Mouse (Mus musculus): ENCODE measurements at regions not wholly inside any gene's neighbourhood (a gene's known extent, or its start where the extent isn't known, plus 50 kb on each side); places are given as distances from the start of the nearest gene placed in this dataset.
"Not testable (repeated sequence)": the region's sequence is repeated elsewhere in the genome, so short reads cannot be mapped to it uniquely, and the experiment has no call there.

DNA sequence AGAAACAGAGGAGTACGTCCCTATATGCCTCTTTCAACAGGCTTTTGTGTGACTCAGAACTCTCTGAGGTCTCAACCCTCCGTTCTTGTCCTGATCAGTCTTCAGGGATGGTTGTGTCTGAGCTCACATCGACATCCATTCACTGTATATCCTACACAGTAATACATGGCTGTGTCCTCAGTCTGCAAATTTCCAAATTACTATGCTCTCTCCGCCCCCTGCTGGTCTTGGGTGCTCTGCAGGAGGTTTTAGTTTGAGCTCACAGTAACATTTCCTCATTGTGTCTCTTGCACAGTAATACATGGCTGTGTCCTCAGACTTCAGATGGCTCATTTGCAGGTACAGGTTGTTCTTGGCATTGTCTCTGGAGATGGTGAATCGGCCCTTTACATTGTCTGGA is 53.5 kb downstream of the Adam6a start:
- DNase-seq (ENCODE audit: low read depth), result peak; percentile 32

DNA sequence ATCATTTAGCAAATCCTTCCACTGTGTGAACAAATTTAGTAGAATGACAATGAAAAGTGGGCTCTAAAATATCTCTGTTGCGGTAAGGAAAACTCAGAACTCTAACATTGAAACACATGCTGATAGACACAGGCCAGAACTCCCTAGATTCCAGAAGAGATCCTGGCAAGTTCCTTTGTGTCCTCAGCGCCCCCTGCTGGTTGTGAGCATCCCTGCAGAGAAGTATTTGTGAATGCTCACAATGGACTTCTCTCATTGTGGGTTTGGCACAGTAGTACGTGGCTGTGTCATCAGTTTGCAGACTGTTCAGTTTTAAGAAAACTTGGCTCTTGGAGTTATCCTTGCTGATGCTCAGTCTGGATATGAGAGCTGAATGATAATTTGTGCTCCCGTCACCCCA is 67.2 kb downstream of the Adam6a start:
- peak; percentile 65 for DNase-seq (ENCODE audit: low read depth)

DNA sequence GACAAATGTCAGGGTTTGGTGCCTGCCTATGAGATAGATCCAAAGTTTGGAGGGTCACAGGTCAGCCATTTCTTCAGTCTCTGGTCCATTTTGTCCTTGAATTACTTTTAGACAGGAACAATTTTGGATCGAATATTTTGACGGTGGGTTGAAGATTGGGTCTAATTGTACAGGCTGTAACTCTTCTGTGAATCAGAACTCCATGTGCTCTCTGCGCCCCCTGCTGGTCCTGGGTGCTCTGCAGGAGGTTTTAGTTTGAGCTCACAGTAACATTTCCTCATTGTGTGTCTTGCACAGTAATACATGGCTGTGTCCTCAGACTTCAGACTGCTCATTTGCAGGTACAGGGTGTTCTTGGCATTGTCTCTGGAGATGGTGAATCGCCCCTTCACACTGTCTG is 81.5 kb downstream of the Adam6a start:
- not testable (repeated sequence) for DNase-seq (ENCODE audit: low read depth)

DNA sequence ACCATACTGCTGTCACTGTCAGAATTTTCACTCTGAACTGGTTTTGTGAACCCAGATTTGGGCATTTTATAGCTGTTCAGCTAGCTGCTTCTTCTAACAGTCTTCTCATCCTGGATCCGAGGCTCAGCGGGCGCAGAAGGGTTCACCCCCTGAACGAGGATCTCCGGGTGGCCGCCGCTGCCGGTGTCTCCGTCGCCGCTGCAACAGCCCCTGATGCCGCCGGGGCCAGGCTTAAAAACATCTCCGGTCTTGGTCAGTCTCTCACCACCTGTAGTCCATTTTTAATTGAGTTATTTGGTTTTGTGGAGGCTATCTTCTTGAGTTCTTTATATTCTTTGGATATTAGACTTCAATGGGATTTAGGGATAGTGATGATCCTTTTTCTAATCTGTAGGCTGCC is 87.1 kb downstream of the Adam6a start:
- not testable (repeated sequence) for DNase-seq (ENCODE audit: low read depth)

Measured in NIH3T3 (cell line).